Mouse (Mus musculus): ENCODE data around the gene Dctpp1. TPM values are rescaled to one million over a fixed set of nuclear protein-coding genes. Genes with fewer than 3 reads are reported as not detected.

Gene Dctpp1
- polyA plus RNA-seq, 1 experiment from 2014 or later = 136 TPM

- H3K27ac ChIP-seq = peak overlapping the region; percentile 51; the same call in 1 of the 2 replicates
- H3K36me3 ChIP-seq = no peaks in the 10 kb centered on the region
- peak; percentile 59 for DNase-seq
- peak overlapping the region; percentile 55 for H3K9ac ChIP-seq
- peak overlapping the region; percentile 34 for H3K4me3 ChIP-seq (replicated peaks)
- peak; percentile 43 for ATAC-seq (ENCODE audit: low read depth)
- 29% methylated on average over 33 of the region's 33 CpGs for WGBS (ENCODE audit: insufficient replicate concordance)
- no peaks in the 10 kb centered on the region for H3K9me3 ChIP-seq (replicated peaks)
- H3K4me2 ChIP-seq = peak overlapping the region; percentile 57
- H3K4me1 ChIP-seq (replicated peaks) = peaks cover 84% of the 10 kb centered on the region
- no peaks in the 10 kb centered on the region for H3K27me3 ChIP-seq
Measured at GRCm38 (mm10) chr7:127214981-127215871, 45.3 kb downstream of the Dctpp1 start.

DNA sequence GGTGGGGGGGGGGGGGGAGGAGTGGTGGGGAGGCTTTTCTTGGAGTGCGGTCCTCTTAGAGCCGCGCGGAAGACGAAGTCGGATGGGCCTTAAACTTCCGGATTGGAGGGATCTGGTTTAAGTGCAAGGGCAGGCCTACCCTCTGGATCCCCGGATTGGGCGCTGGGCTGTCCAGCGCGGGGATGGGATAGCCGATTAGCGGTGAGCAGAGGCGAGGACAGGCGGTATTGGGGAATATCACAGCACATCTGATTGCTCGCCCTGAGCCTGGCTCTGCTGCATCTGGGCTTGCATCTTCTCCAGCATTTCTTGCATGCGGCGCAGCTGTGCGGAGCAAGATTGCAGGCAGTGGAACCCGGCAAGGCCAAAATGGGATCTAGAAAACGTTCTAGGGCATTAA, 46.0 kb downstream of the Dctpp1 start:
- ATAC-seq (ENCODE audit: low read depth) (no peak), DNase-seq (no peak)
- Histone ChIP-seq H3K4me2 (peak overlapping the region; percentile 57), H3K9ac (peak overlapping the region; percentile 55), H3K27me3 (no peaks in the 10 kb centered on the region), H3K36me3 (no peaks in the 10 kb centered on the region), H3K9me3 (replicated peaks) (no peaks in the 10 kb centered on the region), H3K4me1 (replicated peaks) (peaks cover 84% of the 10 kb centered on the region), H3K4me3 (replicated peaks) (no peak overlapping the region), H3K27ac (no peak overlapping the region; the same call in 1 of the 2 replicates)
- WGBS (ENCODE audit: insufficient replicate concordance) = 71% methylated on average over 21 of the region's 21 CpGs

DNA sequence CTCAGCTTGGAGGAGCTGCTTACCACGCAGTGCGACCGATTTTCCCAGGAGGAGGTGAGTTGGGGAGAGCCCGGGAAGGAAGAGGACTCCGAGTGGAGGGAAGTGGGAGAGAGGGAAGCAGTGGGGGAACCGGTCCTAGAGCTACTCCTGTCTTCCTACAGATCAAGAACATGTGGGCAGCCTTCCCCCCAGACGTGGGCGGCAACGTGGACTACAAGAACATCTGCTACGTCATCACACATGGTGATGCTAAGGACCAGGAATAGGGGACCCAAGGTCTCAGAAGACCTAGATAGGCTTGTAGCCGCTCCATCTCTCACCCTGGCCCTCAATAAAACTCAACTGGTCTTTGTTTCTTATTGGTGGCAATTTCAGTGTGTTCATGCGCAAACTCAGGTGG, 46.6 kb downstream of the Dctpp1 start:
- H3K4me3 ChIP-seq (replicated peaks) = no peak overlapping the region
- peaks cover 81% of the 10 kb centered on the region for H3K4me1 ChIP-seq (replicated peaks)
- no peaks in the 10 kb centered on the region for H3K27me3 ChIP-seq
- DNase-seq (no peak), ATAC-seq (ENCODE audit: low read depth) (no peak)
- no peak overlapping the region for H3K4me2 ChIP-seq
- 0 out of 2 replicates have a peak overlapping the region, but pooled peaks have one; percentile 15 for H3K27ac ChIP-seq
- H3K36me3 ChIP-seq = no peaks in the 10 kb centered on the region
- H3K9me3 ChIP-seq (replicated peaks) = no peaks in the 10 kb centered on the region
- no peak overlapping the region for H3K9ac ChIP-seq
- 65% methylated on average over 12 of the region's 12 CpGs for WGBS (ENCODE audit: insufficient replicate concordance)

- no peaks in the 10 kb centered on the region for H3K9me3 ChIP-seq (replicated peaks)
- H3K4me1 ChIP-seq (replicated peaks) = peaks cover 77% of the 10 kb centered on the region
- ATAC-seq (ENCODE audit: low read depth) = no peak
- H3K27ac ChIP-seq = no peak overlapping the region
- no peak overlapping the region for H3K4me3 ChIP-seq (replicated peaks)
- H3K9ac ChIP-seq = no peak overlapping the region
- H3K36me3 ChIP-seq = no peaks in the 10 kb centered on the region
- H3K4me2 ChIP-seq = no peak overlapping the region
- no peak for DNase-seq
- WGBS (ENCODE audit: insufficient replicate concordance) = 30% methylated on average over 7 of the region's 7 CpGs
- H3K27me3 ChIP-seq = no peaks in the 10 kb centered on the region
Measured at GRCm38 (mm10) chr7:127213485-127213884, 47.0 kb downstream of the Dctpp1 start.

GRCm38 (mm10) chr7:127212432-127213250, 47.9 kb downstream of the Dctpp1 start:
- Histone ChIP-seq H3K4me1 (replicated peaks) (peaks cover 68% of the 10 kb centered on the region), H3K4me2 (no peak overlapping the region), H3K9ac (no peak overlapping the region), H3K27me3 (no peaks in the 10 kb centered on the region), H3K9me3 (replicated peaks) (no peaks in the 10 kb centered on the region), H3K4me3 (replicated peaks) (no peak overlapping the region), H3K36me3 (no peaks in the 10 kb centered on the region), H3K27ac (no peak overlapping the region)
- DNase-seq (no peak), ATAC-seq (ENCODE audit: low read depth) (no peak)
- 81% methylated on average over 12 of the region's 12 CpGs for WGBS (ENCODE audit: insufficient replicate concordance)

- Histone ChIP-seq H3K27ac (peak overlapping the region; percentile 22; the same call in 1 of the 2 replicates), H3K4me2 (no peak overlapping the region), H3K27me3 (no peaks in the 10 kb centered on the region), H3K4me3 (replicated peaks) (no peak overlapping the region), H3K4me1 (replicated peaks) (peaks cover 66% of the 10 kb centered on the region), H3K9me3 (replicated peaks) (no peaks in the 10 kb centered on the region), H3K9ac (no peak overlapping the region), H3K36me3 (0 out of 2 replicates have a peak, but pooled peaks cover 2% of the 10 kb centered on the region)
- ATAC-seq (ENCODE audit: low read depth) (no peak), DNase-seq (no peak)
- 76% methylated on average over 5 of the region's 5 CpGs for WGBS (ENCODE audit: insufficient replicate concordance)
Measured at GRCm38 (mm10) chr7:127211014-127211745, 49.3 kb downstream of the Dctpp1 start.

- H3K27ac ChIP-seq = peak overlapping the region; percentile 98
- ATAC-seq (ENCODE audit: low read depth) (no peak), DNase-seq (no peak)
- peak overlapping the region; percentile 99 for H3K9ac ChIP-seq
- no peaks in the 10 kb centered on the region for H3K27me3 ChIP-seq
- 84% methylated on average over 4 of the region's 4 CpGs for WGBS (ENCODE audit: insufficient replicate concordance)
- peaks cover 67% of the 10 kb centered on the region for H3K4me1 ChIP-seq (replicated peaks)
- H3K4me3 ChIP-seq (replicated peaks) = peak overlapping the region; percentile 89
- peak overlapping the region; percentile 95 for H3K4me2 ChIP-seq
- H3K36me3 ChIP-seq = peaks cover 5% of the 10 kb centered on the region
- H3K9me3 ChIP-seq (replicated peaks) = no peaks in the 10 kb centered on the region
Measured at GRCm38 (mm10) chr7:127210266-127210665, 50.2 kb downstream of the Dctpp1 start.

DNA sequence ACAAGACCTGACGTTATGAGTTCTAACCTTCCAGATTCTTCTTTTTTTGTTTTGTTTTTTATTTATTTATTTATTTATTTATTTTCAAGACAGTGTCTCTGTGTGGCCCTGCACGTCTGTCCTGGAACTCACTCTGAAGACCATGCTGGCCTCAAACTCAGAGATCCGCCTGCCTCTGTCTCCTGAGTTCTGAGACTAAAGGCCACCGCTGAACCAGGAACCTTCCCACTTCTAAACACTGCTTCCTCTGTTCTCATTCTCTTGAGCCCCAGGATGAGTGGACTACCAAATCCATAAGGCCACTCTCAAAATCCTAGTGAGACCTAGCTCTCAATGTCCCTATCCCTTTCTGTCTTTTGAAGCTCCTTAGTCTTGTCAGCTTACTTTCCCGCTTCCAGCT, 50.7 kb downstream of the Dctpp1 start:
- peaks cover 67% of the 10 kb centered on the region for H3K4me1 ChIP-seq (replicated peaks)
- H3K27ac ChIP-seq = peak overlapping the region; percentile 98
- no peaks in the 10 kb centered on the region for H3K27me3 ChIP-seq
- ATAC-seq (ENCODE audit: low read depth) = no peak
- H3K9ac ChIP-seq = peak overlapping the region; percentile 99
- H3K9me3 ChIP-seq (replicated peaks) = no peaks in the 10 kb centered on the region
- no peak for DNase-seq
- WGBS (ENCODE audit: insufficient replicate concordance) = 72% methylated on average over 5 of the region's 5 CpGs
- H3K4me3 ChIP-seq (replicated peaks) = peak overlapping the region; percentile 89
- peak overlapping the region; percentile 95 for H3K4me2 ChIP-seq
- H3K36me3 ChIP-seq = peaks cover 7% of the 10 kb centered on the region

GRCm38 (mm10) chr7:127208553-127209438, 51.7 kb downstream of the Dctpp1 start, which contains the start of gene Mylpf:
Gene Mylpf, plus strand, starts transcription at chr7:127208890.
- peak; percentile 90 for DNase-seq
- peaks cover 15% of the 10 kb centered on the region for H3K36me3 ChIP-seq

DNA sequence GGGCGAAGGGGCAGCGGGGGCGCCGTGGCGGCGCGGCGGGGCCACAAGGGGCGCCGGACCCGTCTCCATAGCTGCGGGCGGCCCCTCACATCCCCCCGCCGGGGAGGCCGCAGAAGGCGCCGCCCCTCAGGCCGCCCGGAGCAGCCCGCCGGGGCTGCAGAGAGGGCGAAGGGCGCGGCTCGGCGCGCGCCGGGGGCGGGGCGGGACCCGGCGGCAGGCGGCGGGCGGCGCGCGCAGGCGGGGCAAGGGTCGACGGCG, 52.3 kb downstream of the Dctpp1 start, which contains the start of gene Tbc1d10b:
Gene Tbc1d10b (minus strand): TSS at position 174 of the 258 bp plus-strand sequence.
- peak within 1 kb of the TSS; percentile 95 for H3K4me2 ChIP-seq
- DNase-seq (no peak), ATAC-seq (ENCODE audit: low read depth) (peak; percentile 49)
- H3K4me3 ChIP-seq (replicated peaks) = peak within 1 kb of the TSS; percentile 89
- no peaks in the 10 kb centered on the region for H3K9me3 ChIP-seq (replicated peaks)
- H3K36me3 ChIP-seq = peaks cover 21% of the 10 kb centered on the region
- no peaks in the 10 kb centered on the region for H3K27me3 ChIP-seq
- WGBS (ENCODE audit: insufficient replicate concordance) = under 1% methylated on average over 33 of the region's 44 CpGs
- peak within 1 kb of the TSS; percentile 98 for H3K27ac ChIP-seq
- H3K4me1 ChIP-seq (replicated peaks) = peaks cover 67% of the 10 kb centered on the region
- peak within 1 kb of the TSS; percentile 99 for H3K9ac ChIP-seq

More at GRCm38 (mm10) chr7:127208553-127209438, 51.7 kb downstream of the Dctpp1 start, which contains the start of gene Mylpf:
- peak; percentile 87 for ATAC-seq (ENCODE audit: low read depth)
- 1% methylated on average over 43 of the region's 44 CpGs for WGBS (ENCODE audit: insufficient replicate concordance)
- Histone ChIP-seq H3K27me3 (no peaks in the 10 kb centered on the region), H3K9me3 (replicated peaks) (no peaks in the 10 kb centered on the region), H3K4me2 (peak within 1 kb of the TSS; percentile 95), H3K4me1 (replicated peaks) (peaks cover 65% of the 10 kb centered on the region), H3K4me3 (replicated peaks) (peak within 1 kb of the TSS; percentile 89), H3K9ac (peak within 1 kb of the TSS; percentile 99), H3K27ac (peak within 1 kb of the TSS; percentile 98)

Measured in liver, embryonic 13.5 days (tissue).